Mouse (Mus musculus): ENCODE measurements around the gene Tmem127.

DNA sequence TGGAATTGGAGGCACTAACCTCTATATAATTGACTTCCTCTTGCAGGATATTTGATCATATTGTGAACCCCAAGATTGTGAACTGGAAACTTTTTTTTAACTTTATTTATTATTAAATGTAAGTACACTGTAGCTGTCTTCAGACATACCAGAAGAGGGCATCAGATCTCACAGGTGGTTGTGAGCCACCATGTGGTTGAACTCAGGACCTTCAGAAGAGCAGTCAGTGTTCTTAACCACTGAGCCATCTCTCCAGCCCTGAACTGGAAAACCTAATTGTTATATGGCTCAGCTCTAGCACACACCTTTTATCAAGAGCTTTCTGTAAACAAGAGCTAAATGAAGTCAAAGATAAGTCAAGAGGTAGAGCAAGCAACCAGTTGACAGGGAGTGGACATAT lies 58.4 kb downstream of the Tmem127 start:
- TF ChIP-seq GATA1 (IDR thresholded peaks at IDR 0.05; ENCODE audit: low read length) (no peak), TAL1 (IDR thresholded peaks at IDR 0.05; ENCODE audit: low read length) (no peak)
